Mouse (Mus musculus) liver, embryonic 16.5 days (tissue): ENCODE results near the gene Nfib. TPM values are rescaled to one million over a fixed set of nuclear protein-coding genes. Genes with fewer than 3 reads are reported as not detected.

Experiments used
- ATAC-seq: fragments of 200-750 bp; cut with Nextera tagmentation; 2 replicates; pipeline ENCODE4 v1.8.0; 2017; ENCODE audit warnings: low read depth, mild to moderate bottlenecking, moderate number of reproducible peaks, moderate library complexity
- H3K27ac ChIP-seq: fragments of 300-500 bp; sonication (generic); 2 replicates; pipeline ENCODE4 v1.5.1; 2014; ENCODE audit warnings: mild to moderate bottlenecking, low read length
- H3K27me3 ChIP-seq: fragments of 300-500 bp; sonication (generic); 2 replicates; pipeline ENCODE4 v1.6.1; 2014; ENCODE audit warnings: low read depth, low read length, mixed read lengths; ENCODE audit not compliant: control insufficient read depth, insufficient read depth
- H3K36me3 ChIP-seq: fragments of 300-500 bp; sonication (generic); 2 replicates; pipeline ENCODE4 v1.6.1; 2014; ENCODE audit warnings: mild to moderate bottlenecking; ENCODE audit not compliant: control insufficient read depth, insufficient read depth
- H3K4me1 ChIP-seq: fragments of 300-500 bp; sonication (generic); 2 replicates; pipeline ENCODE4 v1.6.1; 2014; ENCODE audit warnings: low read depth, low read length, mixed read lengths; ENCODE audit not compliant: control insufficient read depth
- H3K4me2 ChIP-seq: fragments of 300-500 bp; sonication (generic); 2 replicates; pipeline ENCODE4 v1.6.1; 2014; ENCODE audit warnings: low read depth, low read length, mixed read lengths
- H3K4me3 ChIP-seq: fragments of 300-500 bp; sonication (generic); 2 replicates; pipeline ENCODE4 v1.5.1; 2014; ENCODE audit warnings: low read depth, mild to moderate bottlenecking, low read length
- H3K9ac ChIP-seq: fragments of 300-500 bp; sonication (generic); 2 replicates; pipeline ENCODE4 v1.6.1; 2014; ENCODE audit warnings: low read depth, low read length
- H3K9me3 ChIP-seq: fragments of 300-500 bp; sonication (generic); replicated peaks from 2 replicates; pipeline ENCODE4 v1.6.1; 2016; ENCODE audit warnings: low read length; ENCODE audit not compliant: control insufficient read depth
- WGBS: fragments of 180-500 bp; shearing (Covaris S2); extraction: QIAGEN DNeasy Blood & Tissue Kit; methylation state at CpG from one replicate; pipeline ENCODE4 v1.1.7; 2014; ENCODE audit not compliant: insufficient replicate concordance; 5-methylcytosine and 5-hydroxymethylcytosine counted together
- polyA plus RNA-seq: library from polyadenylated mRNA; unstranded; fragments of >200 nt; fragmentation: Nextera tagmentation; extraction: Ambion mirVana; gene quantifications from 2 replicates; pipeline ENCODE4 v1.2.1, GENCODE M21; 2015

The Nfib gene
- polyA plus RNA-seq, 1 experiment from 2014 or later, result 5.4 TPM

DNA sequence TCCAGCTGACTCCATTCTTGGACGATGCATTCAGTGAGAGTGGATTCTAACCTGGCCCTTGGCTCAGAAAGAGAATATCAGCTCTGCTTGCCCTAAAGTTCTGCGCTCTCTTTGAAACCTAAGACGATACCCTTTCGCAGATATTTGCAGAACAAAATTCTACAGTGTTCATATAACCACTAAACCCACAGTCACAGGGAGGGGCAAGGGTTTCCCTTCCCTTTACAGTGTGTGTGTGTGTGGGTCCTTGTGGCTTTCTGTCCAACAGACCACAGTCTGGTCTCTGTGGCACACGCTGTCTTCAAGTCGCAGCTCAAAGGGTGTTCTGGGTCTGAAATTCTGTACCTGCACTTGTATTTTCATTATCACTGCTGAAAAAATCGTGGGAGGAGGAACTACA lies 416.0 kb downstream of the Nfib start:
- Histone ChIP-seq H3K27me3 (no peaks in the 10 kb centered on the region), H3K4me3 (no peak overlapping the region), H3K36me3 (no peaks in the 10 kb centered on the region), H3K9me3 (no peaks in the 10 kb centered on the region), H3K4me1 (no peaks in the 10 kb centered on the region), H3K9ac (no peak overlapping the region), H3K27ac (no peak overlapping the region), H3K4me2 (no peak overlapping the region)
- ATAC-seq, result no peak
- WGBS, result 51% methylated on average over 7 of the region's 7 CpGs

DNA sequence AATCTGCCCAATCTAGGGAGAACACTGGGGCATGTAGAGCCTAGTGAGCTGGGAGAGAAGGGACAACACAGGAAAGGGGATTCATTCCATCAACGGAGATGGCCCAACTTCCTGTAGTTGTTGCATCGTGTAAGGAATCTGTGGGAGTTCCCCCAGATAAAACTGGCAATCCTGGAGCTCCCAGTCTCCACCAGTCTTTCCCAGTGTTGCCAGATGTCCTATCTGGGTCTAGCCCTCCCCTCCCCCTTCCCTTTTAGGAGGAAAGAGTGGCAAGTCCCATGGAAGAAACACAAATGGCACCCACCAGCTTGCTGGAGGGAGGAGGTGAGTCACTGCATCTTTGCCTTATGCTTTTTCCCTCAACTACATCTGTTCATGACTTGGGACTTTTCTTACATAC lies 417.4 kb downstream of the Nfib start:
- Histone ChIP-seq H3K36me3 (no peaks in the 10 kb centered on the region), H3K4me1 (no peaks in the 10 kb centered on the region), H3K27me3 (no peaks in the 10 kb centered on the region), H3K27ac (no peak overlapping the region), H3K4me3 (no peak overlapping the region), H3K9ac (no peak overlapping the region), H3K9me3 (no peaks in the 10 kb centered on the region), H3K4me2 (no peak overlapping the region)
- WGBS, result 28% methylated on average over 2 of the region's 2 CpGs
- no peak for ATAC-seq

DNA sequence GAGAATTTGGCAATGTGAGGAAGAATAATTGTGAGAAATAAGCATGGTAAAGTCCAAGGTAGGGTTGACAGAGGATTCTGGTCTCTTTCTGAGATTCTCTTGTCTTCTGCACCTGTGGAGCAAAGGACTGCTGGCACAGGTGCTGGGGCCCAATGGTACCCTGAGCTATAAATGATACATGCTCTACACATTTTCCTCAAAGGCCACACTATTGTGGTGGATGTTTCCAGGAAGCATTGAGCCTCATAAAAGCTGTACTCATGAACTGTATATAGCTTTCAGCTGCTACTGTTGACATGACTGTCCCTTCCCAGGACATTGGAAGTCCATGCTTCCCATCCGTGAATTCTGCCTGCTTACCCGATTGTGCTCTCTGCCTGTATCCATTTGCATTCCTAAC lies 418.1 kb downstream of the Nfib start:
- Histone ChIP-seq H3K9ac (no peak overlapping the region), H3K4me2 (no peak overlapping the region), H3K4me1 (no peaks in the 10 kb centered on the region), H3K27ac (no peak overlapping the region), H3K4me3 (no peak overlapping the region), H3K27me3 (no peaks in the 10 kb centered on the region), H3K36me3 (no peaks in the 10 kb centered on the region), H3K9me3 (no peaks in the 10 kb centered on the region)
- WGBS, result 76% methylated on average over 2 of the region's 2 CpGs
- ATAC-seq, result no peak

DNA sequence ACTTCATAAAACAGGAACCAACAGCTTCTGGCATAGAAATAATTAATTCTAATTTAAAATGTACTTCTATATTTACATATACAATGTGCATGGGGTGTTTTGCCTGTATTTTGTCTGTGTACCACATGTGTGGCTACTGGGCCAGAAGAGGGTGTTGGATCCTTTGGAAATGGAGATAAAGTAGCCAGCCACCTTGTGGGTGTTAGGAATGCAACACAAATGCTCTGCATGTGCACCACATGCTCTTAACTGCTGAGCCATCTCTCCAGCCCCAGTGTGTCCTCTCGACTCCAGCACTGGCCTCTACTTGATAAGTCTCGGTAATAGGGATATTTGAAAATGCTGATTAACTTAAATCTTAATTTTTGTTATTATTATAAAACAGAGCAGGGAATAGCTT lies 418.6 kb downstream of the Nfib start:
- no peak overlapping the region for H3K4me3 ChIP-seq
- H3K36me3 ChIP-seq, result no peaks in the 10 kb centered on the region
- ATAC-seq, result no peak
- H3K4me1 ChIP-seq, result no peaks in the 10 kb centered on the region
- no peaks in the 10 kb centered on the region for H3K27me3 ChIP-seq
- no peaks in the 10 kb centered on the region for H3K9me3 ChIP-seq
- WGBS, result 48% methylated on average over 2 of the region's 2 CpGs
- H3K4me2 ChIP-seq, result no peak overlapping the region
- H3K27ac ChIP-seq, result no peak overlapping the region
- no peak overlapping the region for H3K9ac ChIP-seq

DNA sequence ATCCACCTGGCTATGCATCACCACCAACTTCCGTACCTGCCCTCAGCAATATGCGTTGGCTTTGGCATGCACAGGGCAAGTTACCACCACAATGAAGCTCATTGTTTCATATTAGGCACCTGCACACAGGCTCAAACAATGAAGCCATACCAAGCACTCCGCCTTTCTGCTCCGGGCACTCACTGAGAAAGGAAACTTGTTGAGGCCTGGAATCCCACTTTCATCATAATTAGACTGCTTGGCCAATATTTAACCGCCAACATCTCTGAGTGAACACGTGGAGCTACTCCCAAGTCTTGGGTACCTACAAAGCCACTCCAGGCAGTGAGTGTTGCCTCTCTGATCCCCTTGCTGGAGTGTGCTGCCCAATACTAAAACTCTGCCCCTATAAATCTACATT lies 422.0 kb downstream of the Nfib start:
- no peak for ATAC-seq
- 74% methylated on average over 6 of the region's 6 CpGs for WGBS
- no peaks in the 10 kb centered on the region for H3K36me3 ChIP-seq
- H3K9ac ChIP-seq, result no peak overlapping the region
- H3K9me3 ChIP-seq, result no peaks in the 10 kb centered on the region
- no peaks in the 10 kb centered on the region for H3K27me3 ChIP-seq
- H3K4me1 ChIP-seq, result no peaks in the 10 kb centered on the region
- no peak overlapping the region for H3K4me3 ChIP-seq
- no peak overlapping the region for H3K4me2 ChIP-seq
- no peak overlapping the region for H3K27ac ChIP-seq

DNA sequence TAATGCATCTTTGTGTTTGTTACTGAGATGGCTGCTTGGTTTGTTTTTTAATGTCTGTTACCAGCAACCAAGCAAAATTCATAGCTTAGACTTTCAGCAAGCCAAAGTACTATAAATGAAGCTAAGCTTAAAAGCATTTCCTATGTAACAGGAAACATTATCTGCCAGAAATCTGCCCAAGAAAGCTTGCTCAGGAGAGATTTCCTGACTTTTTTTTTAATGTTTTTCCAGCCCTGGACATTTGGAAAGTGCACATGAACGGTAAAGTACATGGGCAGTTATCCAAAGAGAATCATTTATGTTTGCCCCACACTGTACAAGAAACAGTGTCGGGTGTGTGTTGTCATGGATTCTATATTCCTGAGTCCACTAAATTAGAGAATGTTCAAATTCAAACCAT lies 429.6 kb downstream of the Nfib start:
- no peaks in the 10 kb centered on the region for H3K27me3 ChIP-seq
- whole genome bisulfite sequencing, result 35% methylated on average over 2 of the region's 2 CpGs
- no peak overlapping the region for H3K4me2 ChIP-seq
- H3K36me3 ChIP-seq, result no peaks in the 10 kb centered on the region
- no peaks in the 10 kb centered on the region for H3K9me3 ChIP-seq
- ATAC-seq, result no peak
- H3K4me1 ChIP-seq, result no peaks in the 10 kb centered on the region
- H3K9ac ChIP-seq, result no peak overlapping the region
- H3K27ac ChIP-seq, result no peak overlapping the region
- H3K4me3 ChIP-seq, result no peak overlapping the region

DNA sequence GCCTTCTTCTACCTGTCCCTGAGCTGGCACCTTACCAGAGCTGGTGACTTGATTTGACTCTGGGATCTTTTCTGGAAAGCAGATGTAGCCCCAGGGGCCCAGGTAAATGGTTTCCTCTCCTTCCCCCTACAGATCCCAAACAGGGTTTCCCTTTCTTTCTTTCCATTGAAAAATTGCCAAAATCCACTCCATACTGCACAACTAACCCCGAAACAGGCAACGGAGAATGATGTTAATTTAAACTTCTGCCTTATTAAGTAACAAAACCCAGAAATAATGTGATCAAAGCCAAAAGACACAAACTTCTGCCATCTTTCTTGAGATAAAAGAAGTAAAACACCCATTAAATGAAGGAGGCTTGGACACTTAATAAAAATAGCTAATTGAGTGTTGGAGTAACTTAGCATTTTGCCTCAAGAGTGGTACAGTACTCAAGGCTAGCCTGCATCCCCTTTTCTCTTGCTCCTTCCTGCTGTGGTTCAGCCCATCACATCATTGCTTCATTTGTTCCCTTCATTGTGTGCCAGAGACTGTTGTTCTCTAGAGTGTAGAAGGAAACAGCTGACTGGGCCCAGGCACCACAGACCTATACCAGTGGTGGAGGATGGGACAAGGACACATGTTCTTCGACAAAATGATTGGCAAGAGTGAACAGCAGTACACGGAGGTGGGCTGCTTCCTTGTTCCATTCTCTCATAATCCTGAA lies 432.3 kb downstream of the Nfib start:
- H3K36me3 ChIP-seq, result no peaks in the 10 kb centered on the region
- no peaks in the 10 kb centered on the region for H3K9me3 ChIP-seq
- no peaks in the 10 kb centered on the region for H3K4me1 ChIP-seq
- H3K27ac ChIP-seq, result no peak overlapping the region
- no peaks in the 10 kb centered on the region for H3K27me3 ChIP-seq
- ATAC-seq, result no peak
- no peak overlapping the region for H3K9ac ChIP-seq
- no peak overlapping the region for H3K4me3 ChIP-seq
- 57% methylated on average over 4 of the region's 4 CpGs for WGBS
- H3K4me2 ChIP-seq, result no peak overlapping the region

DNA sequence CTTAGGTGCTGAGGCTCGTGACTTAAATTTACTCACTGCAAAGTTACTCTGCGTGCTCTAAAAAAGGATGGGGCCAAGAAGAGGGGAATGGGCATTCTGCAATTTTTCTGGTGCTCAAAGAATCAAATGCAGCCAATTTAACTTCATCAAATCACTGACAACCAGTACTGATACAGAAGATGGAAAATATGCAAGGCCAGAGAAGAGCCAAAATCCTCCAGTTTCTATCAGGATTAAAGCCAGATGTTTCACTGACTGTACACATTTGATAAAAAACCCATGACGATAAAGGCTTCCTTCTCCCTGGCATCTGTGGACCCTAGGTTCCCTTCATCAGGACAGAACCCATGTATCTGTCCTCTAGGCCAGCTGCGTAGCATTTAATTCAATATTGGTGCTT lies 433.5 kb downstream of the Nfib start:
- no peak overlapping the region for H3K4me3 ChIP-seq
- no peak overlapping the region for H3K4me2 ChIP-seq
- H3K27me3 ChIP-seq, result no peaks in the 10 kb centered on the region
- H3K9ac ChIP-seq, result no peak overlapping the region
- ATAC-seq, result no peak
- 65% methylated on average over 4 of the region's 4 CpGs for WGBS
- H3K36me3 ChIP-seq, result no peaks in the 10 kb centered on the region
- H3K9me3 ChIP-seq, result no peaks in the 10 kb centered on the region
- H3K27ac ChIP-seq, result no peak overlapping the region
- H3K4me1 ChIP-seq, result no peaks in the 10 kb centered on the region

DNA sequence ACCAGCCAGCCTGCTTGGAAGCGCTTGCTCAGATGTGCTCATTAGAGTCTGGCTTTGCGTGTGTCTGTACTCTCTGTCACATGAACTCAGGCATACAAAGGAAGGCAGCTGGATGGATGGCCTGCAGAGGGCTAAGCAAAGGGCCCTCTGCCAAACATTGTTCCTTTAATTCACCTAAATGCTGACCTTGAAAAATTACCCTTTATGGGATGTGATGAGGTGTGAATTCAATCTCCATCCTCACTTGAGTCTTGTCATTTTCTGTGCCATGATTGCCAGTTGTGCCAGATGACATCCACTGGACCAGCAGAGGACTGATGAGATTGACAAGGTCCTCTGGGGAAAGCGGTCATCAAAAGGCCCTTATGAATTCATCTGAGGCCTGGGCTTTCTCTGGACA lies 434.0 kb downstream of the Nfib start:
- H3K4me1 ChIP-seq, result no peaks in the 10 kb centered on the region
- no peaks in the 10 kb centered on the region for H3K36me3 ChIP-seq
- H3K9me3 ChIP-seq, result no peaks in the 10 kb centered on the region
- H3K27ac ChIP-seq, result no peak overlapping the region
- H3K4me2 ChIP-seq, result no peak overlapping the region
- no peak overlapping the region for H3K4me3 ChIP-seq
- no peak overlapping the region for H3K9ac ChIP-seq
- WGBS, result 69% methylated on average over 3 of the region's 3 CpGs
- H3K27me3 ChIP-seq, result no peaks in the 10 kb centered on the region
- no peak for ATAC-seq
